ENCODE assay signal across 21 mouse cellular contexts in genomic region chr3:130385856-130386255, GRCm38 (mm10).
A peak's percentile ranks its signal among the peaks of the same experiment; 100 is the strongest.
DNase-seq lines count a peak whose midpoint lies in the region; ATAC-seq and TF ChIP-seq lines count a peak whose summit lies in the region.
"Had no signal": no experiment of that assay in that cellular context is flagged by ENCODE, and none has a peak within 500 bp of the region (broad histone marks: within the 10 kb centered on the region; RNA-seq: fewer than 3 reads in every experiment).

No protein-coding gene starts in this region.

- DNase-seq in embryo, embryonic 10 days (ENCODE audit: low spot score), result peak; percentile 19
- no peak for DNase-seq in embryo, embryonic 9.5 days (ENCODE audit: extremely low spot score)
- DNase-seq in heart, postnatal 0 days (ENCODE audit: low spot score), result peak; percentile 8
- no peak for DNase-seq in heart, postnatal 25 days (ENCODE audit: low spot score)
- no peak for DNase-seq in lung, postnatal 0 days (ENCODE audit: low spot score)
- DNase-seq in lung, adult 18-20 months, result no peak
- DNase-seq: adrenal gland, adult 8-10 months; cerebellum, postnatal 10 days; gastrocnemius, postnatal 10 days; heart, postnatal 4 days; lung, adult 2 months; right cerebral cortex, adult 18-20 months; thymus, postnatal 14 days had no signal

- intact Hi-C loops in heart, postnatal 25 days (cut with DNase I), result no loop called here

- ATAC-seq in heart, postnatal 0 days (ENCODE audit: insufficient read depth, low read depth), result no peak
- ATAC-seq in lung, postnatal 0 days, result no peak
- peak; percentile 21; the same call in 1 of the 2 replicates for ATAC-seq in neural tube, embryonic 14.5 days (ENCODE audit: low read depth)
- ATAC-seq in hindbrain, embryonic 16.5 days, result no peak
- ATAC-seq: intestine, embryonic 16.5 days; midbrain, embryonic 15.5 days had no signal

- no peaks in the 10 kb centered on the region for H3K9me3 ChIP-seq in heart, postnatal 0 days (replicated peaks; ENCODE audit: control insufficient read depth, low read length)
- H3K9me3 ChIP-seq in lung, postnatal 0 days (ENCODE audit: low read length), result no peaks in the 10 kb centered on the region
- no peaks in the 10 kb centered on the region for H3K9me3 ChIP-seq in neural tube, embryonic 14.5 days (ENCODE audit: control insufficient read depth, low read length)
- no peaks in the 10 kb centered on the region for H3K9me3 ChIP-seq in hindbrain, embryonic 16.5 days (ENCODE audit: control insufficient read depth, low read length)
- H3K9me3 ChIP-seq: forebrain, embryonic 10.5 days; hindbrain, embryonic 15.5 days; midbrain, embryonic 15.5 days had no signal

- 14% methylated on average over 4 of the region's 4 CpGs for WGBS in heart, postnatal 0 days
- WGBS in lung, postnatal 0 days, result 40% methylated on average over 4 of the region's 4 CpGs
- WGBS in neural tube, embryonic 14.5 days, result 2% methylated on average over 4 of the region's 4 CpGs
- WGBS in hindbrain, embryonic 16.5 days, result 63% methylated on average over 4 of the region's 4 CpGs

- no peak overlapping the region for H3K4me2 ChIP-seq in heart, postnatal 0 days (ENCODE audit: low read depth, low read length)
- no peak overlapping the region for H3K4me2 ChIP-seq in lung, postnatal 0 days (replicated peaks; ENCODE audit: low read depth, low read length)
- no peak overlapping the region for H3K4me2 ChIP-seq in neural tube, embryonic 14.5 days (ENCODE audit: low read depth, low read length)
- no peak overlapping the region for H3K4me2 ChIP-seq in hindbrain, embryonic 16.5 days (ENCODE audit: low read length)
- H3K4me2 ChIP-seq: hindbrain, embryonic 15.5 days; liver, embryonic 11.5 days; midbrain, embryonic 15.5 days had no signal

- no peaks in the 10 kb centered on the region for H3K27me3 ChIP-seq in heart, postnatal 0 days (ENCODE audit: control insufficient read depth, insufficient read depth, low read length)
- H3K27me3 ChIP-seq in lung, postnatal 0 days (replicated peaks; ENCODE audit: insufficient read depth, low read length), result no peaks in the 10 kb centered on the region
- no peaks in the 10 kb centered on the region for H3K27me3 ChIP-seq in neural tube, embryonic 14.5 days (ENCODE audit: control insufficient read depth, insufficient read depth, low read length)
- H3K27me3 ChIP-seq in hindbrain, embryonic 16.5 days (replicated peaks; ENCODE audit: control insufficient read depth, insufficient read depth, low read length), result no peaks in the 10 kb centered on the region
- H3K27me3 ChIP-seq: hindbrain, embryonic 15.5 days; midbrain, embryonic 15.5 days had no signal

- peaks cover 7% of the 10 kb centered on the region; the same call in 1 of the 2 replicates for H3K4me1 ChIP-seq in heart, postnatal 0 days (ENCODE audit: control insufficient read depth, insufficient read depth)
- peaks cover 5% of the 10 kb centered on the region; the same call in 1 of the 2 replicates for H3K4me1 ChIP-seq in lung, postnatal 0 days (ENCODE audit: insufficient read depth, low read depth, low read length)
- H3K4me1 ChIP-seq in neural tube, embryonic 14.5 days (ENCODE audit: control insufficient read depth, insufficient read depth, low read length), result no peaks in the 10 kb centered on the region
- H3K4me1 ChIP-seq in hindbrain, embryonic 16.5 days (ENCODE audit: control insufficient read depth, insufficient read depth, low read depth, low read length), result no peaks in the 10 kb centered on the region
- H3K4me1 ChIP-seq: forebrain, embryonic 10.5 days; hindbrain, embryonic 15.5 days; midbrain, embryonic 15.5 days had no signal

- no peaks in the 10 kb centered on the region for H3K36me3 ChIP-seq in heart, postnatal 0 days (replicated peaks; ENCODE audit: control insufficient read depth, insufficient read depth, low read length)
- H3K36me3 ChIP-seq in lung, postnatal 0 days (ENCODE audit: insufficient read depth, low read length), result no peaks in the 10 kb centered on the region
- no peaks in the 10 kb centered on the region for H3K36me3 ChIP-seq in neural tube, embryonic 14.5 days (ENCODE audit: control insufficient read depth, insufficient read depth, low read length)
- no peaks in the 10 kb centered on the region for H3K36me3 ChIP-seq in hindbrain, embryonic 16.5 days (ENCODE audit: control insufficient read depth, insufficient read depth, low read length)
- H3K36me3 ChIP-seq: forebrain, embryonic 10.5 days; hindbrain, embryonic 15.5 days; midbrain, embryonic 15.5 days had no signal

- TF ChIP-seq CTCF in heart, postnatal 0 days (IDR thresholded peaks at IDR 0.05; ENCODE audit: low read depth), result no peak
- no peak for TF ChIP-seq CTCF in lung, postnatal 0 days (IDR thresholded peaks at IDR 0.05)

- no peak overlapping the region for H3K27ac ChIP-seq in heart, postnatal 0 days (ENCODE audit: low read depth)
- 0 out of 2 replicates have a peak overlapping the region, but pooled peaks have one; percentile 2 for H3K27ac ChIP-seq in lung, postnatal 0 days (ENCODE audit: low read length)
- H3K27ac ChIP-seq in neural tube, embryonic 14.5 days (ENCODE audit: low read depth, low read length), result no peak overlapping the region
- H3K27ac ChIP-seq in hindbrain, embryonic 16.5 days (ENCODE audit: low read depth, low read length), result no peak overlapping the region
- H3K27ac ChIP-seq: forebrain, embryonic 10.5 days; hindbrain, embryonic 15.5 days; midbrain, embryonic 15.5 days had no signal

- no peak for TF ChIP-seq EP300 in heart, postnatal 0 days (IDR thresholded peaks at IDR 0.05; ENCODE audit: low read depth)
- TF ChIP-seq EP300 in lung, postnatal 0 days (IDR thresholded peaks at IDR 0.05), result no peak

- no peak overlapping the region for H3K4me3 ChIP-seq in heart, postnatal 0 days (ENCODE audit: low read depth, low read length)
- H3K4me3 ChIP-seq in lung, postnatal 0 days (ENCODE audit: low read depth, low read length), result no peak overlapping the region
- no peak overlapping the region for H3K4me3 ChIP-seq in neural tube, embryonic 14.5 days (ENCODE audit: low read depth, low read length)
- no peak overlapping the region for H3K4me3 ChIP-seq in hindbrain, embryonic 16.5 days (ENCODE audit: low read length)
- H3K4me3 ChIP-seq: forebrain, embryonic 10.5 days; hindbrain, embryonic 15.5 days; midbrain, embryonic 15.5 days; myocyte had no signal

- H3K9ac ChIP-seq in heart, postnatal 0 days (replicated peaks; ENCODE audit: low read depth, low read length), result no peak overlapping the region
- no peak overlapping the region for H3K9ac ChIP-seq in lung, postnatal 0 days (replicated peaks; ENCODE audit: low read depth)
- no peak overlapping the region for H3K9ac ChIP-seq in neural tube, embryonic 14.5 days (replicated peaks; ENCODE audit: low read depth, low read length)
- H3K9ac ChIP-seq in hindbrain, embryonic 16.5 days (ENCODE audit: low read depth, low read length), result no peak overlapping the region
- H3K9ac ChIP-seq: hindbrain, embryonic 15.5 days; midbrain, embryonic 15.5 days had no signal

Comparison
In these comparisons a context has a peak if more than half of its experiments do, and no peak if none do; other contexts are left out.
1. DNase-seq: peak in embryo, embryonic 10 days (single experiment) and heart, postnatal 0 days (single experiment); none in embryo, embryonic 9.5 days (single experiment), heart, postnatal 25 days (single experiment), lung, postnatal 0 days (single experiment) and lung, adult 18-20 months (0 of 2).